Mouse (Mus musculus) regulatory T cell (primary cell): Measurements from ENCODE around the gene Sacs.

Source experiments
- in situ Hi-C: fragments of 300-600 bp; cut with MboI, MseI; formaldehyde crosslinking; loops from one replicate; pipeline ENCODE4 v1.15.1; 2025; ENCODE audit warnings: high pct_unique_total_duplicates

Sacs gene

GRCm38 (mm10) chr14:61237101-61237654 lies 98.9 kb downstream of the Sacs start:
- in situ Hi-C loops = loop anchor here (5.0 kb wide), 1 partner anchor 50 kb away; no protein-coding TSS in a partner anchor

GRCm38 (mm10) chr14:61238751-61239150 lies 100.5 kb downstream of the Sacs start:
- in situ Hi-C loops = loop anchor here (5.0 kb wide), 1 partner anchor 49 kb away; no protein-coding TSS in a partner anchor

- in situ Hi-C loops = no loop called here
Measured at GRCm38 (mm10) chr14:61242611-61243010, 104.4 kb downstream of the Sacs start.

GRCm38 (mm10) chr14:61246444-61246843 lies 108.2 kb downstream of the Sacs start:
- in situ Hi-C loops = no loop called here

- in situ Hi-C loops = no loop called here
Measured at GRCm38 (mm10) chr14:61252596-61253388, 114.5 kb downstream of the Sacs start.

GRCm38 (mm10) chr14:61258352-61258751 lies 120.1 kb downstream of the Sacs start, which contains the start of gene Sgcg:
Gene Sgcg, minus strand, starts transcription at chr14:61258490.
- in situ Hi-C loops = no loop called here

- in situ Hi-C loops = no loop called here
Measured at GRCm38 (mm10) chr14:61259084-61259483, 120.8 kb downstream of the Sacs start.

- in situ Hi-C loops = no loop called here
Measured at GRCm38 (mm10) chr14:61267908-61268475, 129.7 kb downstream of the Sacs start.

- in situ Hi-C loops = no loop called here
Measured at GRCm38 (mm10) chr14:61274414-61275198, 136.3 kb downstream of the Sacs start.

GRCm38 (mm10) chr14:61277285-61277684 lies 139.0 kb downstream of the Sacs start:
- in situ Hi-C loops = no loop called here

GRCm38 (mm10) chr14:61278676-61279300 lies 140.5 kb downstream of the Sacs start:
- in situ Hi-C loops = no loop called here

- in situ Hi-C loops = loop anchor here (5.0 kb wide), 2 partner anchors 51 to 1734 kb away; no protein-coding TSS in a partner anchor
Measured at GRCm38 (mm10) chr14:61288606-61289286, 150.5 kb downstream of the Sacs start.
